Mouse (Mus musculus) induced T-regulatory cell, adult 2 months (primary cell): ENCODE data around the gene Mettl21c.
"Not testable (repeated sequence)": the region's sequence is repeated elsewhere in the genome, so short reads cannot be mapped to it uniquely, and the experiment has no call there.

ENCODE experiments used
- DNase-seq: peaks from one replicate; pipeline ENCODE4 v3.0.0-alpha.2; 2012; ENCODE audit warnings: low read depth

The Mettl21c gene

DNA sequence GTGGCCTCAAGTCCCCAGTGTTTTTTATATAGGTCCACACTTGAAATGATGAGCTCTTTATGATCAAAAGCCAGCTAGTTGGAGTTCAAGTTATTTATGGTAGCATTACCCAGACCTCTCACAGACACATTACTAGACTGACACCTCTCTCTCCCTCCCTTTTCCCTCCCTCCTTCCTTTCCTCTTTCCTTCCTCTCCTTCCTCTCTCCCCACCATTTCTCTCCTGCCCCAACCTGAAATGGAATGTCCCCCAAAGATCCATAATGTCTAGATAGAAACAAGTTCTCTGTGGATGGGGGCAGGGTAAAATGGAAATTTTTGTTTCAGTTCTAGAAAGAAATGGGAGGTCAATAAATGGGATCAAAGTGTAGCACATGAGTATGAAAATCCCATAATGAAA lies at the start of gene Mettl21c:
Mettl21c (minus strand) TSS at position 101 of the 400 bp plus-strand sequence.
- DNase-seq, result no peak

DNA sequence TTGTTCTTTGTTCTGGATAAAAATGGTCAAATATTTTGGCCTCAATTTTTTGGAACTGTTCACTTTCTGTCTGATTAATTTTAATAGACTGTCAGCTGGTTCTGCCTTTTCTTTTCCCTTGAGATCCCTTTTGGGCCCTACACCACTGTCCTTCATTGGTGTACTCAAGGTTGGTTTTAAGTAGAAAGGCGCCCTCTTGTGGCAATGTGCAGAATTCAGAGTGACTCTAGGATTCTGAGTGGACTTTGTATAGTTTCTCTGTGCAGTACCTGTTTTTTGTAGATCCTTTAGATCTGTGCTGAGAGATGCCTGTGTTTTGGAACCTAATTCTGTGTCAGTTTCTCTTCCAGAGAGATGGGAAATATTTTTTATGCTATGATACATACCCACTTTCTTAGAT lies 44.8 kb upstream of the Mettl21c start:
- peak; percentile 86 for DNase-seq

DNA sequence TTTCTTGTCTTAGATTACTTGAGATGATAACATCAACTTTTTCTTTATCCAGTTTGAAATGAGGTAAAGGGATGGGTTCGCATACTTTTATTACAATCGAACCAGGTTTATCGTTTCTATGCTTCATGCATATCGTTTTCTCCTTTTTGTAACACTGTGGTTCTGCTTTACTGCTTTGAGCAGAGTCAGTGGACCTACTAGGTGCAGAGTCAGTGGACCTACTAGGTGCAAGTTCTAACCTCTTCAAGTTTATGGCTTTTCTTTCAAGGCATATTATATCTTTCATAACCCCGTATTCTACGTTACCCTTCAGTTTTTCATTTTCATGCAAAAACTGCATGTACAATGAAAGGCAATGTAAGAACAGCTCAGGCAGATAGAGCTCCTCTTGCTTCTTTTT lies 43.6 kb upstream of the Mettl21c start:
- no peak for DNase-seq

DNA sequence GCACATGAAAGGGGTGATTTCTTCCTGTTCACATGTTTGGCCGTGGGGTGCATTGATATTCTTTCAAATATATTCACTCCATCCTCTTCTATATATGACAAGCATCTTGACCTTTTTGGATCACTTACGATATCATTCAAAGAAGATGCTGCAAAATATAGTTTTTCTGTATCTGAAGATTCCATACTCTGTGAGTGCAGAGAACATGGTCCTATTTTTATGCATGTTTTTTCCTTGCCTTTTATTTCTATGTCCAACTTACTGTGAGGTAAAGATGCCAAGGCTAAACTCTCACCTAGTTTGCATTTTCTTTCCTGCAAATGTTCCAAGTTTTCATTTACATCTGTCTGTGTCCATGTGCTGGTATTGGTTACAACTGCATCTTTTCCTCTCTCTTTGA lies 42.0 kb upstream of the Mettl21c start, which contains the start of gene Gm8251:
Gm8251 (minus strand) TSS at position 101 of the 400 bp plus-strand sequence.
- no peak for DNase-seq

DNA sequence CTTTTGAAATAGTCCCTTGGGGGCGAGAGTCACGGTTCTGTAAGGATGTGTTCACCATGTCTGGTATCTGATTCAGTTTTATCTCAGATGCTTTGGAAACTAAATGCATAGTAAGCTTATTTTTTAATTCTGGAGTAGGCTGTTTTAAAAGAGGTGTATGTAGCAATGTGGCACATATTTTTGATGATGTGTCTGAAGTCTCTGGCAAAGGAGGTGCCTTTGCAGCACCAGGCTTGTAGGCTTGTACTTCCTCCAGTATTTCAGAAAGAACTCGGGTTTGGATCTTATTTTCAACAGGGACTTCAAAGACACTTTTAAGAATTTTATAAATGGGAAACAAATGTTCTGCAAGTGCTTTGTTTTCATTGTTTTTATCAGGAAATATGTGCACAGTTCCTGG lies 38.0 kb upstream of the Mettl21c start:
- no peak for DNase-seq

DNA sequence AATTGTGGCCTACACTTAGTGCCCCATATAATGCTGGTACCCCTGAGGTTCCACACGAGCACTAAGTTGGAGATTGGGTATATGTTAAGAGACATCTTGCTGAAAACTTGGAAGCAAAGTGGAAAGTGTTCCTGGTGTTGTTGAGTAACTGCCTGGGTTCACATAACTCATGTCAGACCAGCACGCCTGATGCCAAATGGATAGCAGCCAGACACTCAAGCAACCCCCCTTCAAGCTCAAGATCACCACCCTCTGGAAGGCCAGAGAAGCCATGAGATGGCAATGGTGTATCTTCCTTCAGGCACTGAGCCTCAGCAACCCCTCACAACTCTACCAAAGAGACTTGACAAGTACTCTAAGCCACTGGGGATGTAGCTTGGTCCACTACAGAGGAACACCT lies 26.7 kb upstream of the Mettl21c start:
- DNase-seq, result no peak

DNA sequence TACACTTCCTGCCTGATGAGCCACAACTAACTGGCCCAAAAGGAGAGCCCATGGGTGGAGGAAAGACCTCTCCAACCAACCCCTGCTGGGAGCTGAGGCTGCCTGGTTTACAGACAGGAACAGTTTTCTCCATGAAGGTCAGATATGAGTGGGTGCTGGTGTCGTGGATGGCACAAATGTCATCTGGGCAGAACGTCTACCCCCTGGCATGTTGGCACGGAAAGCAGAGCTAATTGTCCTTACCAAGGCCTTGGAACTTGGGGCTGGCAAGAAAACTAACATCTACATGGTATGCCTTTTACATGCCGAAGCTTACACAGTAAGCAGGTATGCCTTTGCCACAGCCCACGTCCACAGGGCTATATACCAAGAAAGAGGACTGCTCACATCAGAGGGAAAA lies 25.9 kb upstream of the Mettl21c start:
- DNase-seq, result not testable (repeated sequence)

DNA sequence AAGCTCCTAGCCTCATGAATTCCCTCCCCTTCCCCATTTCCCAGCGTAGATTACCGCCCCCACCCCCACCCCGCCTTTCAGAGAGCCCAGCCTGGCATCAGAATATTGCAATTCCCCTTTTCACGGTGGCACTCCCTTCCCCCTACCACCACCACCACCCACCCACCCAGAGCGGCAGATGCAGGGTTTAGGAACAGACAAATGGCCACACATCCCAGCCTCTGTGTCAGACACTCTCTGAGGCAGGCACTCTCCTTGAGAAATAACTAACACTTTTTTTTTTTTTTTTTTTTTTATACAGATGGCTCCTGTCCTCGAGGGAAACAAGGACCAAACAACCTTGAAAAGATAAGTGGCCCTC lies 22.7 kb upstream of the Mettl21c start:
- no peak for DNase-seq

DNA sequence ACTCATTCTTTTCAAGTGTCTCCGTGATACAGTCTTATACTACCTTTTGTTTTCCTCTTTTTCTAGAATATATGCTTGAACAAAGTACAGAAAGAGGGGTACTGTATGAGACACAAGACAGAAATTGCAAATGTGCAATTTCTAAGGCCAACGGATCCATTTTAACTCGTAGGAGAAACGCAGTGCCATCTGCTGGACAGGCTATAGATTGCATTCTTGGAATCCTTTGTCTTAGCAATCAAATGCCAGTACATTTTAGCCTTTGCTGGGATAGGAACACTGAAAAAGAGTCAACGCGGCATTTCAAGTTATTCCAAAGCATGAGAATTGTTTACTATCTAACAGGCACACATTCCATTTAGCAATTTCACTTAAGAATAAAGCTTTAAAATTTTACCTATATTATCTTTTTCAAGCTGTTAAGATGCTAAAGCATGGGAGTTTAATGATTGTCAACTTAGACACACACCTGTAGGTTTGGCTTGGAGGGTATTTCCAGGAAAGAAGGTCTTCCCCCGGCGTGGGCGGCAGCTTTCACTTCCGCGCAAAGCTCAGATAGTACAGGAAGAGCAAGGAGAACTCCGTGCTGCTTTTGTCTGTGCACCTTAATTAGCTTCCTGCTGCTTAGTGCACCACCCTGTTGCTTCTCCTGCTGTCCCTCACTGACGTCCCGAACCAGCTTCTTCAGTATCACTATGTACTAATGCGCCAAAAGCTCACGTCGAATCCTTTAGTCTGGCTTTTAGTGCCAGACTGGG lies 22.1 kb upstream of the Mettl21c start:
- peak; percentile 91 for DNase-seq

DNA sequence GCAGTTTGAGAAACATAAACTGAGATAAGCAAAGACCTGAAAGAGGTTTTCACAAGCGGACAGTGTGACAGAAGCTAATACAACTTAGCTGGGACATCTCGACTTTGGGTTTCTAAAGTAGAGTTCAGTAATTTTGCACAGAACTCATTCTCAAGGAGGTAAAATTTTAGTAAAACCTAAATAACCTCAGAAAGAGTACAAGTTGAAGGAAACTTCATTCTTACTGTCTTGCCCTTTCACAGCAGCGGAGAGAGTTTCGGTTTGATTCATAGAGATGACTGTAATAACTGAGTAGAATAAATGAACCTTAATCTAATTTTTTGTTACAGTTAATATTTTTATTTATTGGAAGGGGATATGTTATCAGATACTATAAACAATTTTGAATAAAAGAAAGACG lies 13.1 kb upstream of the Mettl21c start:
- peak; percentile 59 for DNase-seq

DNA sequence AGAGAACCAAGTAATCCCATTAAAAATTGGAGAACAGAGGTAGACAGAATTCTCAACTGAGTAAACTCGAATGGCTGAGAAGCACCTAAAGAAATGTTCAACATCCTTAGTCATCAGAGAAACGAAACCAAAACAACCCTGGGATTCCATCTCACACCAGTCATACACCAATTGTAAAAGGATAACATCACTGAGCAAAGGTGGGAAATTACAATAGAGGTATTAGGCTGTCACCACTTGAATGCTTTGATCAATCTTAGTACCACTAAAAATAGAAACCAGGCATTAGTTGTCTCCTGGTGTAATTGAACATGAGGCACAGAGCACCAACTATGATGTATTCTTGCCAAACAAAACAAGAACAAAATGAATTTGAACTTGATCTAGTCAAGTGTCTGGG lies 12.4 kb upstream of the Mettl21c start:
- DNase-seq, result peak; percentile 71

DNA sequence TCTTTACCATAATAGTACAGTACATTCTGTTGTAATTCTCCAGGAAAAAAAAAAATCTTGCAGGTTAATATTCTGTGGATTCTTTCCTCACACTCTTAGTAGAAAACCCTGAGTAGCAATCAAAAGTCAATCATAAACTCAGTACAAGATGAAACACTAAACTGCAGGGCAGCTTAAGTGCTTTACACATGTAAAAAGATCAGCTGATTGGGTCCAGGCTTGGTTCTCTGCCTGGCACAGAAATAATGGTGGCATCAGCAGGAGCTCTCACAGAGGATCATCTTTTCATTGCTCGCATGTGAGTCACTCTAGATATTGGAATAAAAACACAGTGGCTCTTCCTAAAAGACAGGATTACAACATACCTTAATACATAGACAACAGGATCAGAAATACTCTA lies 7.8 kb upstream of the Mettl21c start:
- DNase-seq, result no peak

DNA sequence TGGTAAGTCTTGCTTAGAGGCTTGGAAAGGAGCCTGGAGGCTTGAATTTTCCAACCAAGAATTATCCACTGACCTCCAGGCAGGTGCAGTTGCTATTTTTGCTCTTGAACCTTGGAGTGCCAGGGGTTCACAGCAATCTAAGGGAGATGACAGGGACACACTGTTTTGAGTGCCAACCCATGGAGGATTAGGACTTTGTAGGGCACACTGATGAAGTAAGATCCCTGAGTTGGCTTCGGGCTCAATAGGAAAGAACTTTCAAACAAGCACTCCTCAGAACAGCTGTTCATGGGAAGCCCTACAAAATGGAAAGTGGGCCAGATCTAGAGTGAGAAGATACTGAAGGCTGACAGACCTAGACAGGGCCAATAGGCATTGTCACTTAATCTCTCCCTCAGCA lies 2.8 kb upstream of the Mettl21c start:
- DNase-seq, result no peak

DNA sequence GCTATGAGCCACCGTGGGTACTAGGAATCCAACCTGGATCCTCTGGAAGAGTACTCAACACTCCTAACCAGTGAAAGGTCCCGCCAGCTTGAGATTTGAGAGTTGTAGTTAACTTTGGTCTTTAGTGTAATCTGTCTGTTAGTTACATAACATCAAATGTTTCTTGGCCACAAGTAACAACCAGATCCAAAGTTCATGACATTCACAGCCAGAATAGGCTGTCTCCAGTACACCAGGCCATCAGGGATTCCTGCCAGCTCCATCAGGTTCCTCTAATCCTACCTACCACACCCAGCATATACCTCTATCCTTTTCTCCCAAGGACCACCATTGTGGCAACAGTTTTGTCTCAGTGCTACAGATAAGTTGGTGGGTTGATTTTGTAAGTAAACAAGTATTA lies 4.3 kb downstream of the Mettl21c start:
- no peak for DNase-seq

DNA sequence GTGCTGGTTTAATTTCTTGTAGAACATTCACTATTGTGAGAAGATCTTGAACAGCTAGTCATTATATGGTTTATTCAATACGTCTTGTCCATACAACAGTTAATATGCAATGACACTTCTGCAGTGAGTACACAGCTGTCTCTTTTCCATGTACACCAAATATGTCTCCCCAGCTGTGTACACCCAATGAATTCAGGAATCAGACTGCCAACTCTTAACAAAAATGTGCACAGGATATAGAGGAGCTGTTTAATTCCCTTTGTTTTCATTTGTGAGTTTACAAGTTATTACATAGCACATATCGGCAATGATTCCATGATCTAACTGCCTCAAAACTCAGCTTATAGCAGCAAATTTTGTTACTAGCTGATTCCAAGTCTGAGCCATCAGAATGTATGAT lies 15.3 kb downstream of the Mettl21c start:
- no peak for DNase-seq

DNA sequence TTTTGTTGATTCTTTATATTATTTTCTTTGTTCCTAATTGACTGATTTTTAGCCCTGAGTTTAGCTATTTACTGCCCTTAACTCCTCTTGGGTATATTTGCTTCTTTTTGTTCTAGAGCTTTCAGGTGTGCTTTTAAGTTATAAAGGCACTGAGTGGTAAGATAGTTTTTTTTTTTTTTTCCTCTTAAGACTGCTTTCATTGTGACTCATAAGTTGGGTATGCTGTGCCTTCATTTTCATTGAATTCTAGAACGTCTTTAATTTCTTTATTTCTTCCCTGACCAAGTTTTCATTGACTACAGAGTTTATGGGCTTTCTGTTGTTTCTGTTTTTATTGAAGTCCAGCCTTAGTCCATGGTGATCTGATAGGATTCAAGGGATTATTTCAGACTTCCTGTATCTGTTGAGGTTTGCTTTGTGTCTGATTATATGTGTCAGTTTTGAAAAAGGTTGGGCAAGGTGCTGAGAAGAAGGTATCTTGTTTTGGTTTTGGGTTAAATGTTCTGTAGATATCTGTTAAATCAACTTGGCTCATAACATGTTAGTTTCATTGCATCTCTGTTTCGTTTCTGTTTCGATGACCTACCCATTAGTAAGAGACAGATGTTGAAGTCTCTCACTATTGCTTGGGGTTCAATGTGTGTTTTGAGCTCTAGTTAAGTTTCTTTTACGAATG lies 22.8 kb downstream of the Mettl21c start:
- DNase-seq, result peak; percentile 69

DNA sequence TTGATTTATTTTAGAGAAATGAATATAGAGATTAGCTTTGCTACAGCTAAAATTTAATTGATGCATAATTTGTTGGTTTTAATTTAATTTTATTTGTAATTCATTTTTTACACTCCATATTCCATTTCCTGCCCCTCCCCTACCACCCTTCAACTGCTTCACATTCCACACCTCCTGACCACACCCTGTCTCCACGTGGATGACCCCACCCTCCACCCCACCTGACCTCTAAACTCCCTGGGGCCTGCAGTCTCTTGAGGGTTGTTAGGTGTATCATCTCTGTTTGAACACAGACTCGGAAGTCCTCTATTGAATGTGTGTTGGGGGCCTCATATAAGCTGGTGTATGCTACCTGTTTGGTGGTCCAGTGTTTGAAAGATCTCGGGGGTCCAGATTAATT lies 48.7 kb downstream of the Mettl21c start:
- no peak for DNase-seq

DNA sequence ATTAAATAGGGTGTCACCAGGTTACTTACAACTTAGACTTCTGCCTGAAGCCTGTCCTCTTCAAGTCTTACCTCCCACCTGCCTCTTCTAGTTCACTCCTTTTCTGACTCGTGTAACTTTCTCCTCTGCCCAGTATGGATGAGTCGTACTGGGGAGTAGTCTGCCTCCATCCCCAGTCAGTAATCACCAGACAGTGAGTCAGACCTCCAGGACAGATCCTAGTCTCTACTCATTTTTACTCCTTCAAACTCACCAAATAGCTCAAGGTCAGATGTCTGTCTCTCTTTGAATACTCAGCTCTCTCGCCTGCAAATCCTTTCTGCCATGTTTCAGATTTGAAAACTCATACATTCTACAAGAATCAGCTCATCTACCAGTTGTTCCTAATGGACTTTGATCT lies 50.5 kb downstream of the Mettl21c start:
- DNase-seq, result no peak

DNA sequence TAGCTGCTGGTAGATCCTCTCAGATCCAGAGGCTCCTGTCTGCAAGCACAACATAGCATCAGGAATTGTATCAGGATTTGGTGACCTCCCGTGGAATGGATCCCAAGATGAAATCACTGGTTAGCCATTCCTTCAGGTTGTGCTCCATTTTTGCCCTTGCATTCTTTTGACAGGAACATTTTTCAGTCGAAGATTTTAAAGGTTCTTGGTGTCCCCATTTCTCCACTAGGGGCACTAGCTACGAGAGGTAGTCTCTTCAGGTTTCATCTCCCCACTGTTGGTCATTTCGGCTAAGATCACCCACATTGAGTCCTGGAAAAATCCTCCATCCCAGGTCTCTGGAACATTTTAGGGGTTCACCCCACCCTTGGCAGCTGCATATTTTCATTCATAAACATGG lies 53.1 kb downstream of the Mettl21c start:
- peak; percentile 49 for DNase-seq

DNA sequence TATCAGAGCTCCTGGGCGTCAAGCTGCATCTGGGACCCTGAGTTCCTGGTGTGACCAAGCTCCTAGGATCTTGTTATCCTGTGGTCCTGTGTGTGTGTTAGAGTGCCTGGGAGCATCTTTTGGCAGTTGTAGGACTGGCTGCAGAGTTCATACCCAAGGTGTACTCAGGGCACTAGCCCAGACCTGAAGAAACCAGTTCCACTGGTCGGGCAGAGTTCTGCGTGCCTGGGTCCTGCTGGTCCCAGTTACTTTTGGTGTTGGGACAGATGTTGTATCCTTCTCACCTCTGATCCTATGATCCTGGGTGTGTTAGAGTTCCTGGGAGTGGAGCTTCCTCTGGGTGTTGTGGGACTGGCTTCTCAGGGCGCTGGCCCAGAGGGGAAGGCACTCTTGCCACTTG lies 55.5 kb downstream of the Mettl21c start:
- DNase-seq, result no peak
